Mouse (Mus musculus) E14TG2a.4 (cell line): Measurements from ENCODE around the gene Dscaml1.

ENCODE experiments used
- CTCF ChIP-seq: conservative IDR thresholded peaks from 2 replicates; pipeline ENCODE4 v1.5.1; 2014; ENCODE audit warnings: low read length
- NANOG ChIP-seq: IDR thresholded peaks from 2 replicates; pipeline ENCODE4 v1.6.1; 2014; ENCODE audit warnings: borderline replicate concordance, low read length, mixed read lengths

DNA sequence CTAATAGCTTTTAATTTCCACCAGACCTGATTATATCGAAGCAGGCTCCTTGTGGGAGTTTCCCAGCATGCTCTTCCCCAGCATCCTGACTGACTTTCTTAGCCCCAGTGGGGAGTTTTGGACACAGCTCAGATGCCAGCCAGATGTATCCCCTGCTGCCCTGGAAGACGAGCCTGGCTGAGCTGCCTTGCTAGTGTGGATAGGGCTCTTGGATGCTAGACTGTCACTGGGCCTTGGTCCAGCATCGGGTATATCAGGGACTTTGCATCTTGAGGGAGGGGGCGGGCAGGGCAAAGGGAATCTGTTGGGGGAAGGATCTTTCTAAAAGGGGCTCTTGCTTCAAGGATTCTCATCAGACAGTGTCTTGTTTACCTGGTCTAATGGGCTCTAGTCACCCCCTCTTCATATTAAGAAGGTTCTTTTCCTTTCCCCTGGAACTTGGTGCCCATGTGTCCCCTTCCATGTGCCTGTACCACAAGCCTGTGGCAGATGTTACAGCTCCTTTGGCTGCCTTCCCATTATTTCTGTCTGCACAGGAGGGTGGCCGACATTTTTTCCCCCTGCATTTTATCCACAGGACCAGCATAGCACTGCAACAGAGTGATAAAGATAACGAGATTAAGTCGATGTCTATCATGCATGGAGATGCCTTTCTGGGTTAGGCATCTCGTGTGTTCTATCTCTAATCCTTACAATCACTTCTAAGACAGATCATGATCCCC is 28.6 kb downstream of the Dscaml1 start:
- TF ChIP-seq CTCF (no peak), NANOG (no peak)
